Mouse (Mus musculus) kidney, embryonic 16.5 days (tissue): ENCODE measurements around the gene Tspan15. TPM values are rescaled to one million over a fixed set of nuclear protein-coding genes. Genes with fewer than 3 reads are reported as not detected.
A peak's percentile ranks its signal among the peaks of the same experiment; 100 is the strongest.

ENCODE experiments used
- ATAC-seq: fragments of 200-750 bp; cut with Nextera tagmentation; 2 replicates; pipeline ENCODE4 v1.8.0; 2017; ENCODE audit warnings: moderate TSS enrichment; ENCODE audit not compliant: low FRiP score, low TSS enrichment
- H3K27ac ChIP-seq: fragments of 300-500 bp; sonication (generic); 2 replicates; pipeline ENCODE4 v1.5.1; 2014; ENCODE audit warnings: low read length
- H3K27me3 ChIP-seq: fragments of 300-500 bp; sonication (generic); 2 replicates; pipeline ENCODE4 v1.6.1; 2014; ENCODE audit warnings: low read length, control low read depth, mixed read lengths; ENCODE audit not compliant: insufficient read depth
- H3K36me3 ChIP-seq: fragments of 300-500 bp; sonication (generic); 2 replicates; pipeline ENCODE4 v1.6.1; 2014; ENCODE audit warnings: low read length, control low read depth, mixed read lengths; ENCODE audit not compliant: insufficient read depth
- H3K4me1 ChIP-seq: fragments of 300-500 bp; sonication (generic); 2 replicates; pipeline ENCODE4 v1.6.1; 2014; ENCODE audit warnings: low read length, control low read depth, mixed read lengths; ENCODE audit not compliant: insufficient read depth
- H3K4me2 ChIP-seq: fragments of 300-500 bp; sonication (generic); replicated peaks from 2 replicates; pipeline ENCODE4 v1.6.1; 2014; ENCODE audit warnings: low read depth, low read length
- H3K4me3 ChIP-seq: fragments of 300-500 bp; sonication (generic); 2 replicates; pipeline ENCODE4 v1.5.1; 2014; ENCODE audit warnings: mild to moderate bottlenecking, low read length
- H3K9ac ChIP-seq: fragments of 300-500 bp; sonication (generic); replicated peaks from 2 replicates; pipeline ENCODE4 v1.6.1; 2014; ENCODE audit warnings: low read length
- H3K9me3 ChIP-seq: fragments of 300-500 bp; sonication (generic); 2 replicates; pipeline ENCODE4 v1.6.1; 2016; ENCODE audit warnings: low read length, control low read depth
- WGBS: fragments of 180-500 bp; shearing (Covaris S2); extraction: QIAGEN DNeasy Blood & Tissue Kit; methylation state at CpG from one replicate; pipeline ENCODE4 v1.1.7; 2014; 5-methylcytosine and 5-hydroxymethylcytosine counted together
- polyA plus RNA-seq: library from polyadenylated mRNA; unstranded; fragments of >200 nt; fragmentation: Nextera tagmentation; extraction: Ambion mirVana; gene quantifications from 2 replicates; pipeline ENCODE4 v1.2.1, GENCODE M21; 2015

The Tspan15 gene
- polyA plus RNA-seq, 1 experiment from 2014 or later, result 78.7 TPM

DNA sequence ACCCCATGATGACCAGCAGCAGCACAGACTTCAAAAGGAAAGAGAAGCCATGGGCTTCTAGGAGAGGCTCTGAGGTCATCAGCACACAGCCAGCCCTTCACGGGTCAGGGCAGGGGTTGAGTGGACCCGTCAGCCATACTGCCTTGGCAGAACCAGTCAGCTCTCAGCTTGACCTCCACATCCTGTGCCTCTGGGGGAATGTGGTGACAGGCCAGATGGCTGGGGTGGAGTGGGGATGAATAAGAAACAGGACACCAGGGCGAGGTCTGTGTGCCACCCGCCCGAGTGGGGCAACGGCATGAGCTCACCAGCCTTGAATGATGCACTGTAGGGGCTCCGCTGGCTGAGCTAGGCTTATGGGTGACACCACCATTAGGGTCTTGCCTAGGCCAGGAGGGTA is 35.7 kb downstream of the Tspan15 start:
- Histone ChIP-seq H3K4me1 (peaks cover 13% of the 10 kb centered on the region), H3K9me3 (no peaks in the 10 kb centered on the region), H3K9ac (no peak overlapping the region), H3K27me3 (no peaks in the 10 kb centered on the region), H3K27ac (no peak overlapping the region), H3K36me3 (no peaks in the 10 kb centered on the region), H3K4me2 (no peak overlapping the region), H3K4me3 (no peak overlapping the region)
- no peak for ATAC-seq
- WGBS, result 35% methylated on average over 7 of the region's 7 CpGs

- ATAC-seq, result no peak
Measured at GRCm38 (mm10) chr10:62194946-62195345, 36.1 kb downstream of the Tspan15 start.

GRCm38 (mm10) chr10:62194461-62194860 is 36.6 kb downstream of the Tspan15 start:
- Histone ChIP-seq H3K4me3 (no peak overlapping the region), H3K9ac (no peak overlapping the region), H3K9me3 (no peaks in the 10 kb centered on the region), H3K4me1 (peaks cover 18% of the 10 kb centered on the region), H3K36me3 (no peaks in the 10 kb centered on the region), H3K27me3 (no peaks in the 10 kb centered on the region), H3K4me2 (no peak overlapping the region), H3K27ac (0 out of 2 replicates have a peak overlapping the region, but pooled peaks have one; percentile 15)
- ATAC-seq, result no peak
- 65% methylated on average over 5 of the region's 5 CpGs for WGBS

More at GRCm38 (mm10) chr10:62194946-62195345, 36.1 kb downstream of the Tspan15 start:
- WGBS, result 52% methylated on average over 6 of the region's 6 CpGs
- no peak overlapping the region for H3K4me2 ChIP-seq
- peaks cover 17% of the 10 kb centered on the region for H3K4me1 ChIP-seq
- H3K9ac ChIP-seq, result no peak overlapping the region
- H3K36me3 ChIP-seq, result no peaks in the 10 kb centered on the region
- no peaks in the 10 kb centered on the region for H3K27me3 ChIP-seq
- H3K27ac ChIP-seq, result no peak overlapping the region
- H3K4me3 ChIP-seq, result no peak overlapping the region
- no peaks in the 10 kb centered on the region for H3K9me3 ChIP-seq

DNA sequence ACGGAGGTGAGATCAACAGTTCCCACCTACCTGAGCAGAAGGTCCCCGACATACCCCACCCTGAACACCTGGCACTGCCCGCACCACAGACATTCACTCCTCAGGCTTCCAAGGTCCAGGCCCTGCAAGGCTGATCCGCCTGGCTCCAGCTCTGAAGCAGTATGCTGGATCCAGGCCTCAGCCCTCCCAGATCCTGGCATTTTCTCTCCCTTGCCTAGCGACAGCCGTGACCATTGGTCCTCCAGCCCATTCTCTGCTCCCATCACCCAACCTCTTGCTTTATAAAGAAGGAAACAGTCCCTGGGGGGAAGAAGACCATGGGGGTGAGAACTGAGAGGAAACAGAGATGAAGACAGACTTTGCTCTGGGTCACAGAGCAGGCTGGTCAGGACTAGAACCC is 37.0 kb downstream of the Tspan15 start:
- H3K9me3 ChIP-seq, result no peaks in the 10 kb centered on the region
- no peaks in the 10 kb centered on the region for H3K27me3 ChIP-seq
- H3K9ac ChIP-seq, result no peak overlapping the region
- H3K27ac ChIP-seq, result 0 out of 2 replicates have a peak overlapping the region, but pooled peaks have one; percentile 15
- peaks cover 18% of the 10 kb centered on the region for H3K4me1 ChIP-seq
- ATAC-seq, result no peak
- H3K36me3 ChIP-seq, result no peaks in the 10 kb centered on the region
- H3K4me3 ChIP-seq, result no peak overlapping the region
- no peak overlapping the region for H3K4me2 ChIP-seq
- WGBS, result 88% methylated on average over 6 of the region's 6 CpGs

GRCm38 (mm10) chr10:62192701-62193157 is 38.3 kb downstream of the Tspan15 start:
- Histone ChIP-seq H3K27me3 (no peaks in the 10 kb centered on the region), H3K4me3 (no peak overlapping the region), H3K4me1 (peaks cover 18% of the 10 kb centered on the region), H3K36me3 (no peaks in the 10 kb centered on the region), H3K4me2 (no peak overlapping the region), H3K9ac (0 out of 2 replicates have a peak overlapping the region, but pooled peaks have one; percentile 23), H3K9me3 (no peaks in the 10 kb centered on the region), H3K27ac (peak overlapping the region; percentile 84)
- WGBS, result 42% methylated on average over 9 of the region's 9 CpGs
- ATAC-seq, result peak; percentile 62

GRCm38 (mm10) chr10:62190821-62191220 is 40.2 kb downstream of the Tspan15 start:
- ATAC-seq, result no peak
- H3K4me2 ChIP-seq, result no peak overlapping the region
- H3K27ac ChIP-seq, result no peak overlapping the region
- H3K4me1 ChIP-seq, result peaks cover 18% of the 10 kb centered on the region
- 86% methylated on average over 7 of the region's 7 CpGs for WGBS
- 0 out of 2 replicates have a peak, but pooled peaks cover 4% of the 10 kb centered on the region for H3K27me3 ChIP-seq
- H3K9me3 ChIP-seq, result no peaks in the 10 kb centered on the region
- no peak overlapping the region for H3K9ac ChIP-seq
- H3K4me3 ChIP-seq, result no peak overlapping the region
- H3K36me3 ChIP-seq, result no peaks in the 10 kb centered on the region

GRCm38 (mm10) chr10:62189910-62190309 is 41.1 kb downstream of the Tspan15 start:
- peak; percentile 22; the same call in 1 of the 2 replicates for ATAC-seq
- Histone ChIP-seq H3K4me3 (no peak overlapping the region), H3K27me3 (0 out of 2 replicates have a peak, but pooled peaks cover 4% of the 10 kb centered on the region), H3K9ac (no peak overlapping the region), H3K4me1 (peaks cover 18% of the 10 kb centered on the region), H3K9me3 (no peaks in the 10 kb centered on the region), H3K27ac (peak overlapping the region; percentile 68), H3K4me2 (no peak overlapping the region), H3K36me3 (no peaks in the 10 kb centered on the region)
- WGBS, result 71% methylated on average over 4 of the region's 4 CpGs

DNA sequence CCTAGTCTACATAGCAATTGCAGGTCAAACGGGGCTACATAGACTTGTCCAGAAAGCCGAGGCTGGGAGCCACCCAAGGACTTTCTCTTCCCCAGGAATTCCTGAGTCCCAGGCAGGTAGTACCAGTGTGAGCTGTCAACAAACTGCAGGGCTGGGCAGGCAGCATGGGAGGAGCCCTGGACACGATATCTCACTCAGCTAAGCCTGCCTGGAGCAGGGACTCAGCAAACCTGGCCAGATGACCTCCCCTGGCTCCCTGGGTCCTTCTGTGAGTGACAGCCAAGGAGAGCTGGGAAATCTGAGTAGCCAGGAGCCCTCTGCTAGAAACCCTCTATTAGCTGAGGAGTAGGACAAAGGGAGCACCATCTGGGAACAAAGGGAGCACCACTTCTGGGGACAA is 41.7 kb downstream of the Tspan15 start:
- Histone ChIP-seq H3K9me3 (no peaks in the 10 kb centered on the region), H3K4me2 (no peak overlapping the region), H3K27me3 (0 out of 2 replicates have a peak, but pooled peaks cover 4% of the 10 kb centered on the region), H3K36me3 (no peaks in the 10 kb centered on the region), H3K9ac (no peak overlapping the region), H3K27ac (peak overlapping the region; percentile 68), H3K4me1 (peaks cover 18% of the 10 kb centered on the region), H3K4me3 (no peak overlapping the region)
- ATAC-seq, result no peak
- WGBS, result 60% methylated on average over 3 of the region's 3 CpGs

- no peak overlapping the region for H3K4me3 ChIP-seq
- peaks cover 10% of the 10 kb centered on the region for H3K4me1 ChIP-seq
- H3K4me2 ChIP-seq, result no peak overlapping the region
- ATAC-seq, result peak; percentile 17; the same call in 1 of the 2 replicates
- 0 out of 2 replicates have a peak, but pooled peaks cover 9% of the 10 kb centered on the region for H3K27me3 ChIP-seq
- H3K9me3 ChIP-seq, result no peaks in the 10 kb centered on the region
- no peaks in the 10 kb centered on the region for H3K36me3 ChIP-seq
- H3K9ac ChIP-seq, result no peak overlapping the region
- WGBS, result 24% methylated on average over 7 of the region's 7 CpGs
- no peak overlapping the region for H3K27ac ChIP-seq
Measured at GRCm38 (mm10) chr10:62186882-62187281, 44.2 kb downstream of the Tspan15 start.

DNA sequence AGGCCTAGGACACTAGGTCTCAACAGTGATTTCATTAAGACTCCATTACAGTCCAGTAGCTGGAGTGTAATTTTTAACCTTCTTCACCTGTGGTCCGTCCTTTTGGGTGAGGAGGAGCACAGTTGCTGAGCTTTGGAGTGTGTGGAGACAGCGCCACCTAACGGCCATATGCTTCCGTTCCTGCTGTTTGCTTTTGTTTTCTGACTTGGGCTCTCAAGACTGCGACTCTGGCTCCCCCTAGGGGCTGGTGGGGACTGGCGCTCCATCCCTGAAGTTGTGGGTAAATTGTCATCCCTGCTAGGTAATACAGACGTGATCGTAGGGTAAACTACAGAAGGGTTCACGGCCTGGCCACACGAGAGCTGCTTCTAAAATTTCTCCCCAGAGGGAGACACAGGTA is 48.0 kb downstream of the Tspan15 start:
- Histone ChIP-seq H3K4me2 (no peak overlapping the region), H3K9ac (no peak overlapping the region), H3K9me3 (no peaks in the 10 kb centered on the region), H3K4me1 (no peaks in the 10 kb centered on the region), H3K27me3 (0 out of 2 replicates have a peak, but pooled peaks cover 9% of the 10 kb centered on the region), H3K36me3 (no peaks in the 10 kb centered on the region), H3K27ac (no peak overlapping the region), H3K4me3 (no peak overlapping the region)
- peak; percentile 55; the same call in 1 of the 2 replicates for ATAC-seq
- WGBS, result 0% methylated on average over 10 of the region's 10 CpGs
